Mouse (Mus musculus) retina, embryonic 14.5 days (tissue): ENCODE data around the gene Ogdhl.

Experiments
- DNase-seq: peaks from one replicate; pipeline ENCODE4 v3.0.0-alpha.2; 2015; ENCODE audit warnings: low spot score

The Ogdhl gene

GRCm38 (mm10) chr14:32380099-32380480 is 58.3 kb downstream of the Ogdhl start:
- no peak for DNase-seq

GRCm38 (mm10) chr14:32381066-32381465 is 59.2 kb downstream of the Ogdhl start:
- DNase-seq: no peak

GRCm38 (mm10) chr14:32381619-32382018 is 59.8 kb downstream of the Ogdhl start:
- no peak for DNase-seq

GRCm38 (mm10) chr14:32388196-32388595 is 66.4 kb downstream of the Ogdhl start, which contains the start of gene 1700024G13Rik:
Gene 1700024G13Rik, minus strand, starts transcription at chr14:32388391.
- DNase-seq: peak; percentile 92
